Mouse (Mus musculus): ENCODE results near the gene Gadd45b.

Gadd45b gene

GRCm38 (mm10) chr10:80955536-80955935 lies 25.7 kb downstream of the Gadd45b start:
- DNase-seq (ENCODE audit: low read depth in 1 of 2, low spot score in 2 of 2): no peak

GRCm38 (mm10) chr10:80956385-80956784 lies 26.5 kb downstream of the Gadd45b start:
- DNase-seq (ENCODE audit: low read depth in 1 of 2, low spot score in 2 of 2): no peak

- DNase-seq (ENCODE audit: low read depth in 1 of 2, low spot score in 2 of 2): no peak
Observed at GRCm38 (mm10) chr10:80956901-80957300, 27.0 kb downstream of the Gadd45b start.

GRCm38 (mm10) chr10:80957791-80958190 lies 27.9 kb downstream of the Gadd45b start:
- no peak for DNase-seq (ENCODE audit: low read depth in 1 of 2, low spot score in 2 of 2)

GRCm38 (mm10) chr10:80958979-80959637 lies 29.2 kb downstream of the Gadd45b start:
- no peak for DNase-seq (ENCODE audit: low read depth in 1 of 2, low spot score in 2 of 2)

- no peak for DNase-seq (ENCODE audit: low read depth in 1 of 2, low spot score in 2 of 2)
Observed at GRCm38 (mm10) chr10:80960551-80961508, 31.0 kb downstream of the Gadd45b start.

- DNase-seq (ENCODE audit: low read depth in 1 of 2, low spot score in 2 of 2): no peak
Observed at GRCm38 (mm10) chr10:80962051-80962472, 32.2 kb downstream of the Gadd45b start.

- no peak for DNase-seq (ENCODE audit: low read depth in 1 of 2, low spot score in 2 of 2)
Observed at GRCm38 (mm10) chr10:80962585-80962984, 32.7 kb downstream of the Gadd45b start.

GRCm38 (mm10) chr10:80963031-80963975 lies 33.4 kb downstream of the Gadd45b start:
- no peak for DNase-seq (ENCODE audit: low read depth in 1 of 2, low spot score in 2 of 2)

GRCm38 (mm10) chr10:80966296-80966695 lies 36.4 kb downstream of the Gadd45b start:
- no peak for DNase-seq (ENCODE audit: low read depth in 1 of 2, low spot score in 2 of 2)

- DNase-seq (ENCODE audit: low read depth in 1 of 2, low spot score in 2 of 2): no peak
Observed at GRCm38 (mm10) chr10:80967101-80967656, 37.3 kb downstream of the Gadd45b start.

GRCm38 (mm10) chr10:80968106-80968505 lies 38.2 kb downstream of the Gadd45b start:
- DNase-seq (ENCODE audit: low read depth in 1 of 2, low spot score in 2 of 2): no peak

GRCm38 (mm10) chr10:80969298-80969697 lies 39.4 kb downstream of the Gadd45b start:
- DNase-seq (ENCODE audit: low read depth in 1 of 2, low spot score in 2 of 2): no peak

- DNase-seq (ENCODE audit: low read depth in 1 of 2, low spot score in 2 of 2): no peak
Observed at GRCm38 (mm10) chr10:80970159-80970558, 40.3 kb downstream of the Gadd45b start.

GRCm38 (mm10) chr10:80971533-80971932 lies 41.7 kb downstream of the Gadd45b start:
- DNase-seq (ENCODE audit: low read depth in 1 of 2, low spot score in 2 of 2): no peak

- no peak for DNase-seq (ENCODE audit: low read depth in 1 of 2, low spot score in 2 of 2)
Observed at GRCm38 (mm10) chr10:80972071-80972987, 42.5 kb downstream of the Gadd45b start.

GRCm38 (mm10) chr10:80973722-80974121 lies 43.8 kb downstream of the Gadd45b start:
- DNase-seq (ENCODE audit: low read depth in 1 of 2, low spot score in 2 of 2): no peak

GRCm38 (mm10) chr10:80975478-80975877 lies 45.6 kb downstream of the Gadd45b start:
- no peak for DNase-seq (ENCODE audit: low read depth in 1 of 2, low spot score in 2 of 2)

GRCm38 (mm10) chr10:80981564-80982112 lies 51.8 kb downstream of the Gadd45b start:
- DNase-seq (ENCODE audit: low read depth in 1 of 2, low spot score in 2 of 2): no peak

All from monocyte, adult 2 months (primary cell).